Mouse (Mus musculus): Measurements from ENCODE around the gene Mall.

Mall gene

DNA sequence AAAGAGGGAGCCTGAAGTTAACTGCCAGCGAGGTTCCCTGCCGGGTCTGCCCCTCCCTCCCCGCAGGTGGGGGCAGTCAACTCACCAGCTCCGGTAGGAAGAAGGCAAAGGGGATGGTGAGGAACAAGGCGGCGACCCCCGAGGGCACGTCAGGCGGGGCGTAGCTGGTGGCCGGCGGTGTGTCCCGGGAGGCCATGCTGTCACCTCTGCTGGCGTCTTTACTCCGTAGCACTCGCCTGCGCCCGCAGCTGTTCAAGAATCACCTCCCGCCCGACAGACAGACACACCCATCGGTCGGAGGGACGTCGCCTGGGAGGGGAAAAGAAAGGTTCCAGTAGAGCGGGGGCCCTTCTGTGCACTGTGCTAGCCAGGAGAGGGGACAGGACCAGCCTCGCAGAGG lies at the start of gene Mall:
Gene Mall (minus strand): TSS at position 262 of the 400 bp plus-strand sequence.
- in situ Hi-C loops (cut with MboI; ENCODE audit: low pct_unique_long_range_greater_than_20kb in 1 of 2, low sequenced_read_pairs in 2 of 2, unreplicated experiment in 1 of 2), result no loop called here

DNA sequence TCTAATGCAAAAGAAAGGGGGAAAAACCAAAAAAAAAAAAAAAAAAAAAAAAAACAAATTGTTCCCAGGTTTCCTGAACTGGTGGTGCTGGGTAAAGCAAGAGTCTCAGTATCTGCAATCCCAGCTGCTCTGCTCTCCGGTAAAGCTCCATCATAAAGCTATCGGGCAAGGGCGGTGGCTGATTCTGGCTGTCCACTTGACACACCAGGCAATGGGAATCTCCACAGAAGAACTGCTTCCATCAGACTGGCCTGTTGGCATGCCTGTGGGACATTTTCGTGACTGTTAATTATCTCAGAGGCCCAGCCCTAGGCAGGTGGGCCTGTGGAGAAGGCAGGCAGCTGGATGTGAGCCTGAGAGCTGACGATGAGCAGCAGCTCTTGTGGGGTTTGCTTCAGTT lies 48.7 kb upstream of the Mall start:
- in situ Hi-C loops (cut with MboI; ENCODE audit: low pct_unique_long_range_greater_than_20kb in 1 of 2, low sequenced_read_pairs in 2 of 2, unreplicated experiment in 1 of 2), result no loop called here

DNA sequence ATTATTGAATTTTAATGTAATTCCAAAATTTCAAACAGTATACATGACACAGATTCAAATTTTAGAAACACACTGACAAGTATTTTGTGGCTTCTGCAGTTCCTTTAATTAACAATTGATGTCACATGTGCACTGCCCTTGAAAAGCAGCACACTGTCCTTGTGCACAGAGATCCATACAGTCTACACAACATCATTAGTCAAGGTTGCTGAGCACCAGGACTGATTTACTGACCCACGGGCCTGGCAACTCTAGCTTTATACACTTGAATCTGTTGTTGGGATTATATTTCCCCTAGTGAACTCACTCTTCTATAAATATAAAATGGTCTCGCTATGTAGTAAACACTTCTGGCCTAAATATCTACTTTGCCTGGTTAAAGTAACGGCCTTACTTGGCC lies 45.3 kb upstream of the Mall start:
- in situ Hi-C loops (cut with MboI; ENCODE audit: low pct_unique_long_range_greater_than_20kb in 1 of 2, low sequenced_read_pairs in 2 of 2, unreplicated experiment in 1 of 2), result no loop called here

DNA sequence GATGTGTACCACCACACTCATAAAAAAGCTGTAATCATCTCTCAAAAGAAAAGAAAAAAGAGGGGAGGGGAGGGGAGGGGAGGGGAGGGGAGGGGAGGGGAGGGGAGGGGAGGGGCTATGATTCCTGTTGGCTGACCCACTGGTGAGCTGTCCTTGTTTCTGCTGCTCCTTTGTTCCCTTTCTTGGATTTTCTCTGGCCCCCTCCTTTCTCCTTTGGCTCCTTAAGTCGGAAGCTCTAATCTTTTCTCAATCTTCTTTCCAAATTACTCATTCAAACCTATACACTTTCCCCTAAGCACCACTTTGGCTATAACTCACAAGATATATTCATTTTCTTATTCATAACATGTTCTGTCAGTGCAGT lies 44.8 kb upstream of the Mall start:
- in situ Hi-C loops (cut with MboI; ENCODE audit: low pct_unique_long_range_greater_than_20kb in 1 of 2, low sequenced_read_pairs in 2 of 2, unreplicated experiment in 1 of 2), result no loop called here

DNA sequence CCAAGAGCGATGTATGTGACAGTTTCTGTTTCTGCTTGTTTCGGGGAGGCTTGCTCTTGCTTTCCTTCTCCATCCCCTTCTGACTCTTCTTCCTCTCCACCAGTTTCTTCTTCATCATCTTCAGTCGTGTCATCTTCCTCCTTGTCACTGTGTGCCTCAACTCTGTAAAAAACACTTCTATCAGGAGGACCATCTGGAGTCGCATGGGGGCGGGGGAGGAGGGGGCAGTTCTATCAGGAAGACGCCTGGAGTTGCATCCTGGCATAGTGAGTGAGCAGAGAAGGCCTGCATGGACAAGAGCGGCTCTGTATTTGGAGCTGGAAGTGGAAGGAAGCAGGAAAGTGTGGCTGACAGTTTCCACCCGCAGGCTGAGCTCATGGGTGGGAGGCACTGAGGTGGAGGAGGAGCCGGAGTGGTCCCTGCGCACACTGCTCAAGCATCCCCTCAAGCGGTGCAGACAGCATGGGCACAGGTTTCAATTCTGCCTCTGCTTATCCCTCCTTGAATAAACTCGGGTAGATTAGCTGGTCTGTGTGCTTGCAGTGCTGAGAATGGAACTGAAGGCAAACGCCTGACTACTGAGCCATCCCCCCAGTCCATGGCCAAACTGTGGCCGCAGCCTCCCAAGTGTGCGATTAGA lies 44.3 kb upstream of the Mall start:
- in situ Hi-C loops (cut with MboI; ENCODE audit: low pct_unique_long_range_greater_than_20kb in 1 of 2, low sequenced_read_pairs in 2 of 2, unreplicated experiment in 1 of 2), result no loop called here

DNA sequence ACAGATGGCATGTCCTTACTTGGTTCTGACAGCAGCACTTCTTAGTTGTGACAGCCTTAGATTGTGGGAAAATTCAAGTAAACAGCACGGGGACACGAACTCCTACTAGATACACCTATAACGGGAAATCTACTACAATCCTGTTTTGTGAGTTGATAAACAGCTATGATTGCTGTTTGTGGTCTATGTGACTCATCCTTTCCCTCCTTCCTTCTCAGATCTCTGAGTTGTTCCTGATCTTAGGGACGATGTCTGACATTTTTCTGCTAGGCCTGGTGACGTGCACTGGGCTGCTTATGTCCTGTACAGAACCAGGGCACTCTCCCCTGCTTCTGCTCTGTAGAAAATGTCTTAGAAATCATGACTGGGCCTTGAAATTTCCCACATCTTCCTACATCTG lies 31.9 kb upstream of the Mall start:
- in situ Hi-C loops (cut with MboI; ENCODE audit: low pct_unique_long_range_greater_than_20kb in 1 of 2, low sequenced_read_pairs in 2 of 2, unreplicated experiment in 1 of 2), result no loop called here

DNA sequence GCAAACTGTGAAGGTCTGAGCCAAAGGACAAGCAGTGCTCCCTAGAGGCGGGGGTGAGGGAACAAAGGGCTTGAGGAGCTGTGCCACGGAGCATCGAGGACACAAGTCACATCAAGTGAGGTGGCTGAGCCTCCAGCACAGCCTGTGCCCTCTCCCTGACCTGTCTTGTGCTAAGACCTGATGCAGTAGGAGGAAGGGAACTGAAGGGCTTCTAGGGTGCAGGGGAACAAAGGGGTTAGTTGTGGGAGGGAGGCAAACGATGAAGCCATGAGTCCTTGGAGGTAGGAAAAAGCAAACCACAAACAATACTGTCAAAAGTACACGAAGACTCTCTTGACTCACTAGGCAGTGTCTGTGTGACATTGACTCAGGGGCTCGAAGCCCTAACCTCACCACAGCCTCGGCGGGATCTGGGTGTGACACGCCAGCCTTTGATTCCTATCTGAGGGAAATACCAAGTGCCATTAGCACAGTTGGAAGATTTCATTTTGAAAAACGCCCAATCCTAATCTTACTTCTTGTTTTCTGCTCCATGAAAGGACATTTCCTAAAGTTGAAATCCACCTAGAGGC lies 30.8 kb upstream of the Mall start:
- in situ Hi-C loops (cut with MboI; ENCODE audit: low pct_unique_long_range_greater_than_20kb in 1 of 2, low sequenced_read_pairs in 2 of 2, unreplicated experiment in 1 of 2), result no loop called here

DNA sequence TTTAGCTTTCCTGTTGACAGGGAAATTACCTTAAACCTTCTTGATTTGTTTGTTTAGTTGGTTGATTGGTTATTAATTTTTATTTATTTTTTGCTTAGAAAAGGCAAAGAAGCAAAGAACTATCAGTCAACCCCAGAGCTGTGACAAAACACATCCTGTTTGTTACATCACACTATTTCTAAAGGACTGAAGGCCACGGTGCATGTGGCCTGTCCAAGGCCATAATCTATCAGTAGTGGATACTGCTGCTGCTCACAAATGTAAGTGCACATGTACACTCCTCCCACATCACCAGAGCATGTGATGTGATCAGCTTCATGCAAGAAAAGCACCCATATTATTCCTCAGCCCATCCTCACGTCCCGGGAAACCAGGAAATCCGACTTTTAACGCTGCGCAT lies 30.3 kb upstream of the Mall start:
- in situ Hi-C loops (cut with MboI; ENCODE audit: low pct_unique_long_range_greater_than_20kb in 1 of 2, low sequenced_read_pairs in 2 of 2, unreplicated experiment in 1 of 2), result no loop called here

DNA sequence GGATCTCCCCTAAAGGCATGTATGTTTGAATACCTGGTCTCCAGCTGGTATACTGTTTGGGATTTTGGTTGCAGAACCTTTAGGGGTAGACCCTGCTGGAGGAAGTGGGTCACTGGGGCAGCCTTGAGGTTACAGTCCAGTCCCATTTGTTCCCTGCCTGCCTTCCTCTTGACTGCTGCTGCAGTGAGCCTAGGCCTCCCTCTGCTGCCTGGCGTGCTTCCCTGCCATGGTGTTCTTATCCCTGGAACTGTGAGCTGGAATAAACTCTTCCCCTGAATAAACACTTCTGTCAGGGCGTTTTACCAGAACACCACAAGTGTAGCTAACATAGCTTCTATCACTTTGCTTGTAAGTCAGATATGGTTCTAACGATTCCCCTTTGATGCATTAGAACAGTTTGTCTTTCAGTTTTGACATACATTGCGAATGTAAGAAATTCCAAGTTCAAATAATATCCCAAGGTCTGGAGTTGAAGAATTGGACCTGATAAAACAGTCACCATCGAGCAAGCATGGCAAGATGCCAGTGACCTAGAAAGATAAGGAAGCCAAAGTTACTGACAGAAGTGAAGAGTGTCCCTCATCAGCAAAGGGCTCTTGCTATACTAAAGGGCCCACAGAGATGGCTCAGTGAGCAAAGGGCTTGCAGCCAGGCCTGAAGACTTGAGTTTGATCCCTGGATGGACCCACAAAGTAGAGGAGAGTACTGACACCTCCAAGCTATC lies 29.6 kb upstream of the Mall start:
- in situ Hi-C loops (cut with MboI; ENCODE audit: low pct_unique_long_range_greater_than_20kb in 1 of 2, low sequenced_read_pairs in 2 of 2, unreplicated experiment in 1 of 2), result no loop called here

DNA sequence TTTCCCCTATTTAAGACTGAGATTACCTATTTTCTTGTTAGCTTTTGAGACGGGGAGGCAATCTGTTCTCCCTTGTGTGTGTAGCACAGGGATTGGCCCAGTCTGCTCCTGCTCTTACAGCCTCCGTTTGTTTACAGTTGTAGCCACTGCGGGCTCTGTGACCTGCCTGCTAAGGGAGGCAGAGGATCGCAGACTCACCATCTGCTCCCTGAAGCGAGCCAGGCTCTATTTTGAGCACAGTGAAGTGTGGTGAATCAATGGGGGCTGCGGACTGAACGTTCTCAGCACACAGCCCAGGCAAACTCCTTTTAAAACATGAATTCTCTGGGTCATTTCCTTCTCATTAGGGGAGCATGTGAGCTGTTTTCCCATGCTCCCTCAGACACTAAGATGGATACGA lies 27.4 kb upstream of the Mall start:
- in situ Hi-C loops (cut with MboI; ENCODE audit: low pct_unique_long_range_greater_than_20kb in 1 of 2, low sequenced_read_pairs in 2 of 2, unreplicated experiment in 1 of 2), result no loop called here

DNA sequence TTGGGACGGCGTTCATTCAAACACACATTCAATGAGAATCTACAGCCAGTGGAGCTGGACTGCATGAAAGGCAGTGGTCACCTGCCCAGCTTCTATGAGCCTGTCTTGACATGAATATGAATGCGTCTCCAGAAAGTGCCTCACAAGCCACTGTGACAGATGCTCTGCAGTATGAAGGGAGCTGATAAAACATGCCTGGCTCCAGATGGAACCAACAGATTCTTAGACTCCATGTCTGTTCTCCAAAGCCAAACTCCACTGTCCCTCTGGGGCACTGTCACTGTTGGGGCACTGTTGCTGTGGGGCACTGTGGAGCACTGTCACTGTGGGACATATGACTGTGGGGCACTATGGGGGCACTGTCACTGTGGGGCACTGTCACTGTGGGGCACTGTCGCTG lies 24.4 kb upstream of the Mall start:
- in situ Hi-C loops (cut with MboI; ENCODE audit: low pct_unique_long_range_greater_than_20kb in 1 of 2, low sequenced_read_pairs in 2 of 2, unreplicated experiment in 1 of 2), result no loop called here

DNA sequence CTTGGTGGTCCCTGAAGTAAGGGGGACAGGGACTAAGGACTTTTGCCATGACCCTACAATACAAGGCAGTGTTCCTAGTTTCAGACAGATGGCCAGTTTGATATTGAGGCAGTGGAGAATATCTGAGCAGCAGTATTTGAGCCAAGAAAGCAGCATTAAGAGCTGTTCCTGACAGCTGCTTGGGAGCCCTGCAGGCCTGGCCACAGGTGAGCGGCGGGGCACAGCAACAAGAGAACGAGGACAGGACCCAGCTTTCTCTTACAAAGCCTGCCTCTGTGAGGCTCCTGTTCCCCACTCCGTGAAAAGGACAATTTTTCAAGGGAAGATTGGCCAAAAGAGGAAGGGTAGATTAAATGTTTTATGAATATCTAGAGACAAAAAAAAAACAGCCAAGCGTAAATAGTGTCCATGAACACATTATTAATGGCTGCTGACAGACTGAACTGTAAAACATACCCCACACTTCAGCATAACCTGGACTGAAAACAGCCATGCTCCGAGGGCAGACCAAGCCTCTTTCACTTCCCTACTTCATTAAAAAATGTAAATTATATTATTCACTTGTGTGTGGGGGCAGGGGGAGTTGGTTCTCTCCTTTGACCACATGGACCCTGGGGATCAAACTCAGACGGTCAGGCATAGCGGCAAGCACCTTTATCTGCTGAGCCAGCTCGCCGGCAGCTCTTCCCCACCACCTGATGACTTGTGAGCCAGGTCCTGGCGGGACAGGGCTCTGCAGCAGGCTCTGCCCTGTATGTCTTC lies 22.3 kb upstream of the Mall start:
- in situ Hi-C loops (cut with MboI; ENCODE audit: low pct_unique_long_range_greater_than_20kb in 1 of 2, low sequenced_read_pairs in 2 of 2, unreplicated experiment in 1 of 2), result no loop called here

DNA sequence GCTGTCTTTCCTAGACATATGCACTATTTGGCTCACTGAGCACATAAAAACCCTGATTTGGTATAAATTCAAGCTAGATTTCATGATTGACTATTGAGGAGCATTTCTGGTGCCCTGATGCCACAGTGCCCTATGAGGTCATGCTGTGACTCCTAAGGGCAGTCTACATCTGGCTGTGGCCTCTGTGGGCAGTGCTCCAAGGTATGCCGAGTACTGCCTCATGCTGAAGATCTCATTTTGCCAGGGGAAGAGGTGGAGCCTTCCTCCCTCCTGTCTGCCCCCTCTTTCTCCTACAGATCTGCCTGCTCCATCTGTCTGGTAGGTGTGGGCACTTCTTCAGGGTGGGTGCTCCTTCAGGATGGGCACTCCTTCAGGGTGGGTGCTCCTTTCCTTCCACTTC lies 19.6 kb upstream of the Mall start:
- in situ Hi-C loops (cut with MboI; ENCODE audit: low pct_unique_long_range_greater_than_20kb in 1 of 2, low sequenced_read_pairs in 2 of 2, unreplicated experiment in 1 of 2), result no loop called here

DNA sequence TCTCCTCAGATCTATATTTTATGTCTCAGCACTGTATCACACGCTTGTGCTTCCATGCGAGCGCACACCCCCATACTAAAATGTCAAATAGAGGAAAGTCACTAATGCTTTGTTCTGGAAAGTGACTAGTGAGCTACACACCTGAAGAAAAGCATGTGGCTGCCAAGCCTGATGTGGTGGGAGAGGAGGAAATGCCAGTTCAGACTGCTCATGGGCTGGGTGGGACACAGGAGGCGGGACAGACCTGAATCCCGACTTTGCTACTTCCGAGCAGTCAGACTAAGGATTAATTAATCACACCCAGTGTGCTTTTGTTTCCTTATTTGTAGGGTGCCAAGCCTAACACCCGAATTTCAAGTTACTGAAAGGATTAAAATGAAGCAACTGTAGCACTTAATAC lies 18.6 kb upstream of the Mall start:
- in situ Hi-C loops (cut with MboI; ENCODE audit: low pct_unique_long_range_greater_than_20kb in 1 of 2, low sequenced_read_pairs in 2 of 2, unreplicated experiment in 1 of 2), result no loop called here

DNA sequence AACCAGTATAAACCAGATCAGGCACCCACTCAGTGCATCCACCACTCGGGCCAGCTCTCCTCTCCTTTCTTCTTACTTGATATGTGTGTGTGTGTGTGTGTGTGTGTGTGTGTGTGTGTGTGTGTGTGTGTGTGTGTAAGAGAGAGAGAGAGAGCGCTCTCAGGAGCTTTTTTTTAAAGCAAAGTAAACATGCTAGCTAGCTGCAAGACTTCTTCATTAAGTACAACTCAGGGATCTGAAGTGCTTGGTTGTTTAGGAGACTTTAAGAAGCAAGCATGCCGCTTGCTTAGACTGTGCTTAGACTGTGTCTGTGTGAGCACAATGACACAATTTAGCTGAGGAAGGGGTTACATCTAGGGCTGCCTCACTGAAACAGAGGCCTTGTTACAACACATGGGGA lies 12.9 kb upstream of the Mall start:
- in situ Hi-C loops (cut with MboI; ENCODE audit: low pct_unique_long_range_greater_than_20kb in 1 of 2, low sequenced_read_pairs in 2 of 2, unreplicated experiment in 1 of 2), result no loop called here

DNA sequence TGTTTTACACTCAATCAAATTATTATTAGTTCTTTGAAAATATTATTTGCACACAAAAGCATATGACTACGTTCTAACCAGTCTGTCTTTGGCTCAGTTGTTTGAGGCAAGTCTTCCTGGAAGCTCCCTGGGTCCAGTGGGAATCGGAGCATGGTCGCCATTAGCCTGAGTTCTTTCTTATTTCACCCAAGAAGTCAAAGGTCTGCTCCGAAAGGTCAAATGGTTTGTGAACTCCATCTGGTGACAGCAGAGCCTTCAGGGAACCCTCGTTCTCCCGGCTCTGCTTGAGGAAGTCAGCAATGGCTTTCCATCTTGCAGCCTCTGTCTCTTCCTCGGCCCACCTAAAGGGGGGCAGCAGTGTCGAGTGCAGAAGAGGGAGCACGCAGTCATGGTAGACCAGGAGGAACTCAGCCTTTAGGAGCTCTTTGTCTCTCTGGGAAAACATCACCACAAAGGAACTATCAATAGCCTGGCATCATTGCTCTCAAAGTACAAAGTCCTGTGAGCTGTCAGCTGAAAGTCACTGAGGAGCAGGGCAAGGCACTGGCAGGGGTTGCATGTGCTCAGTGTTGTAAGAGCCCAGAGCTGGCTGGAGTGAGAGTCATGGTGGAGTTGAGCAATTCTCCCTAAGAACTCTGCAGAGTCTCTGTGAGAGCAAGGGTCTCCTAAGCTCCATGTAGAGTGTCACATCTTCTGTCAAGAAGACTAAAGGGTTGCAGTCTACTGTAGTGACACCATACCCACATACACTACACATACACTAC lies 11.2 kb upstream of the Mall start:
- in situ Hi-C loops (cut with MboI; ENCODE audit: low pct_unique_long_range_greater_than_20kb in 1 of 2, low sequenced_read_pairs in 2 of 2, unreplicated experiment in 1 of 2), result no loop called here

DNA sequence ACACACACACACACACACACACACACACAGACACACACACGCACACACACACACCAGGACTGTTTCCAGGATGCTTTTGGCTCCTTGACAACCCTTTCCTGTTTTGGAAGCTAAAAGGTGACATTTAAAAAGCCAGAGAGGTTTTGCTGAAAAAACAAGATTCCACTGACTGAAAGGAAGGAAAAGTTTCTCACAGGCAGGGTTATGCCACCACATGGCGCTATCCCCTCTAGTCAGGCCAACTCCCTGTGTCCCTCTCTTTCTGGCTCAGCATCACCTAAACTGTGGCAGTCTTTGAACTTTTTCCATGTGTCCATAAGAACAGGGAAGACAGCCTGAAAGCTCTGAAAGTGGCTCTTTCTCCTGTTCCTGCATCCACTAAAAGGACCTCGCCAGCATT lies 8.2 kb upstream of the Mall start:
- in situ Hi-C loops (cut with MboI; ENCODE audit: low pct_unique_long_range_greater_than_20kb in 1 of 2, low sequenced_read_pairs in 2 of 2, unreplicated experiment in 1 of 2), result no loop called here

DNA sequence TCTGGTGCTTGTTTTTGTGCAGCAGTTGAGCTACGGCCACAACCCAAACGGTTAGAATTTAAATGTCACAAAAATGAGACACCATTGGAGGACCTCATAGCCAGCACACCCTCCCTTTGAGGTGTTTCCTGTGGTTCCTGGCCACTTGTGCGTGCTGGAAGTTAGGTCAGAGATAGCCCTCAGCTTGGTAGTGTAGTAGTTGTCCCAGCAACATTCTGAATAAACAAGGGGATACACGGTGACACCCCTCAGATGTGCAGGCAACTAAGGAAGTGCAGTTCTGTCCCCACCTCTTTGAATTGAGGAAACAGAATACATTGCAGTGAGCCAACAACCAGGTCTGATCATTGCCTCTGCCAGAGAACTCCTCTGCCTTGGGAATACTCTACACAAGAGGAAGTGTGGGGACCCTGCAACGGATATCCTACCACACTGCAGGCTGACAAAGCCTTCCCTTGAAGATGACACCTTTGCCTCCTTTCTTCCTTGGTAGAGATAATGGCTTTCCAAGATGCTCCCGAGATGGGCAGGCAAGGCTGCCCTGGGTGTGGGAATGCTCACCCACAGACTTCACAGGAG lies 7.0 kb upstream of the Mall start:
- in situ Hi-C loops (cut with MboI; ENCODE audit: low pct_unique_long_range_greater_than_20kb in 1 of 2, low sequenced_read_pairs in 2 of 2, unreplicated experiment in 1 of 2), result no loop called here

All from mouse embryonic stem cell (cell line).